Mouse (Mus musculus) cerebellum, postnatal 10 days (tissue): ENCODE data around the gene Fbxo31.

Source experiments
- DNase-seq, 2 experiments: peaks; one replicate each; pipeline ENCODE4 v3.0.0; 2021; ENCODE audit warnings: mixed read lengths in 2 of 2

The Fbxo31 gene

GRCm38 (mm10) chr8:121588750-121589149 lies 10.1 kb upstream of the Fbxo31 start:
- DNase-seq: no peak

- DNase-seq: peak; percentile 100
These were observed 6.7 kb upstream of the Fbxo31 start for GRCm38 (mm10) chr8:121585159-121585825.

GRCm38 (mm10) chr8:121584730-121585129 lies 6.1 kb upstream of the Fbxo31 start:
- DNase-seq: no peak

GRCm38 (mm10) chr8:121583653-121584052 lies 5.0 kb upstream of the Fbxo31 start:
- no peak for DNase-seq

GRCm38 (mm10) chr8:121580465-121580864 lies 1.9 kb upstream of the Fbxo31 start:
- no peak for DNase-seq

GRCm38 (mm10) chr8:121577751-121578675 lies 593 bp downstream of the Fbxo31 start:
- DNase-seq: peak; percentile 44 to 48

- no peak for DNase-seq
These were observed 2.9 kb downstream of the Fbxo31 start for GRCm38 (mm10) chr8:121575661-121576060.

GRCm38 (mm10) chr8:121573275-121573674 lies 5.3 kb downstream of the Fbxo31 start:
- peak; percentile 61 to 62 for DNase-seq

- no peak for DNase-seq
These were observed 6.5 kb downstream of the Fbxo31 start for GRCm38 (mm10) chr8:121572121-121572520.

GRCm38 (mm10) chr8:121570801-121571200 lies 7.8 kb downstream of the Fbxo31 start:
- no peak for DNase-seq

GRCm38 (mm10) chr8:121570335-121570734 lies 8.3 kb downstream of the Fbxo31 start:
- no peak for DNase-seq

GRCm38 (mm10) chr8:121568321-121568720 lies 10.3 kb downstream of the Fbxo31 start:
- no peak for DNase-seq

GRCm38 (mm10) chr8:121563701-121564100 lies 14.9 kb downstream of the Fbxo31 start:
- DNase-seq: no peak

- DNase-seq: no peak
These were observed 15.7 kb downstream of the Fbxo31 start for GRCm38 (mm10) chr8:121562941-121563351.

- DNase-seq: peak; percentile 72 to 78
These were observed 16.8 kb downstream of the Fbxo31 start for GRCm38 (mm10) chr8:121561636-121562345.

- no peak for DNase-seq
These were observed 18.0 kb downstream of the Fbxo31 start for GRCm38 (mm10) chr8:121560432-121561100.

- DNase-seq: no peak
These were observed 18.8 kb downstream of the Fbxo31 start for GRCm38 (mm10) chr8:121559801-121560200.

GRCm38 (mm10) chr8:121558538-121558937 lies 20.1 kb downstream of the Fbxo31 start:
- no peak for DNase-seq

- DNase-seq: no peak
These were observed 20.9 kb downstream of the Fbxo31 start for GRCm38 (mm10) chr8:121557746-121558145.

- DNase-seq: no peak
These were observed 24.7 kb downstream of the Fbxo31 start for GRCm38 (mm10) chr8:121553831-121554475.

- DNase-seq: no peak
These were observed 26.1 kb downstream of the Fbxo31 start for GRCm38 (mm10) chr8:121552506-121552905.
